Mouse (Mus musculus) intestine, embryonic 16.5 days (tissue): Measurements from ENCODE around the gene Spint1. TPM values are rescaled to one million over a fixed set of nuclear protein-coding genes. Genes with fewer than 3 reads are reported as not detected.

Experiments
- ATAC-seq: fragments of 200-750 bp; cut with Nextera tagmentation; 2 replicates; pipeline ENCODE4 v1.8.0; 2017; ENCODE audit warnings: moderate TSS enrichment, moderate library complexity
- H3K27ac ChIP-seq: fragments of 300-500 bp; sonication (generic); 2 replicates; pipeline ENCODE4 v1.5.1; 2014; ENCODE audit warnings: mild to moderate bottlenecking, low read length
- H3K27me3 ChIP-seq: fragments of 300-500 bp; sonication (generic); replicated peaks from 2 replicates; pipeline ENCODE4 v1.6.1; 2014; ENCODE audit warnings: low read length, control low read depth, mixed read lengths; ENCODE audit not compliant: control insufficient read depth, insufficient read depth
- H3K36me3 ChIP-seq: fragments of 300-500 bp; sonication (generic); 2 replicates; pipeline ENCODE4 v1.6.1; 2014; ENCODE audit warnings: low read length, control low read depth; ENCODE audit not compliant: control insufficient read depth, insufficient read depth
- H3K4me1 ChIP-seq: fragments of 300-500 bp; sonication (generic); 2 replicates; pipeline ENCODE4 v1.6.1; 2014; ENCODE audit warnings: low read length, control low read depth, mixed read lengths; ENCODE audit not compliant: control insufficient read depth, insufficient read depth
- H3K4me2 ChIP-seq: fragments of 300-500 bp; sonication (generic); 2 replicates; pipeline ENCODE4 v1.6.1; 2014; ENCODE audit warnings: low read depth, low read length, control low read depth
- H3K4me3 ChIP-seq: fragments of 300-500 bp; sonication (generic); 2 replicates; pipeline ENCODE4 v1.5.1; 2014; ENCODE audit warnings: mild to moderate bottlenecking, low read length
- H3K9ac ChIP-seq: fragments of 300-500 bp; sonication (generic); 2 replicates; pipeline ENCODE4 v1.6.1; 2014; ENCODE audit warnings: low read depth, low read length
- H3K9me3 ChIP-seq: fragments of 300-500 bp; sonication (generic); 2 replicates; pipeline ENCODE4 v1.6.1; 2016; ENCODE audit warnings: low read length, control low read depth; ENCODE audit not compliant: control insufficient read depth
- WGBS: fragments of 180-500 bp; shearing (Covaris S2); extraction: QIAGEN DNeasy Blood & Tissue Kit; methylation state at CpG from one replicate; pipeline ENCODE4 v1.1.7; 2014; 5-methylcytosine and 5-hydroxymethylcytosine counted together
- polyA plus RNA-seq: library from polyadenylated mRNA; unstranded; fragments of >200 nt; fragmentation: Nextera tagmentation; extraction: Ambion mirVana; gene quantifications from 2 replicates; pipeline ENCODE4 v1.2.1, GENCODE M21; 2015

Spint1 gene
- polyA plus RNA-seq, 1 experiment from 2014 or later, result 114 TPM

DNA sequence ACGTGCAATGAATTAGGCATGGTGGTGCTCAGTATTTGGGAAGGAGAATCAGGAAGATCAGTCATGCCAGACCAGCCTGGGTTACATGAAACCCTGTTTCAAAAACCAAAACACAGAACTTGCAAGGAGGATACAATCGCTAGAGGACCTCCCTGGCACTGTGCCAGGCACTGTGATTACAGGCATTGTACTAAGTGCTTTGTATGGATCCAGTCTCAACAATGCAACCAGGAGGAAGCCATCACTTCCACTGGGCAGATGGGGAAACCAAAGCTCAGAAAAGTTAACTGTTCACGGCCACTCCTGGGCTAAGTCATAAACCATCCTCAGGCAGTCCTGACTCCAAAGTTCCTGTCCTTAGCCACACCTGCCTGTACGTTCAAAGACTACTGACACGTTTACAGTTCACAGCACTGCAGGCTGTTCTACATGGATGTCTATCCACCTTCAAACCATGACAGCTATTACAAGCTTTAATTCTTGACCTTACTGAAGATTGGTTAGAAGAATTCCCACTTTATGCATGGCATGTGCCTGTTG, 34.2 kb upstream of the Spint1 start:
- peak overlapping the region; percentile 10; the same call in 1 of the 2 replicates for H3K27ac ChIP-seq
- H3K4me3 ChIP-seq, result no peak overlapping the region
- 24% methylated on average over 5 of the region's 5 CpGs for WGBS
- H3K4me1 ChIP-seq, result peaks cover 14% of the 10 kb centered on the region
- no peaks in the 10 kb centered on the region for H3K36me3 ChIP-seq
- no peaks in the 10 kb centered on the region for H3K9me3 ChIP-seq
- peak; percentile 79 for ATAC-seq
- no peak overlapping the region for H3K4me2 ChIP-seq
- H3K9ac ChIP-seq, result no peak overlapping the region
- H3K27me3 ChIP-seq, result no peaks in the 10 kb centered on the region

DNA sequence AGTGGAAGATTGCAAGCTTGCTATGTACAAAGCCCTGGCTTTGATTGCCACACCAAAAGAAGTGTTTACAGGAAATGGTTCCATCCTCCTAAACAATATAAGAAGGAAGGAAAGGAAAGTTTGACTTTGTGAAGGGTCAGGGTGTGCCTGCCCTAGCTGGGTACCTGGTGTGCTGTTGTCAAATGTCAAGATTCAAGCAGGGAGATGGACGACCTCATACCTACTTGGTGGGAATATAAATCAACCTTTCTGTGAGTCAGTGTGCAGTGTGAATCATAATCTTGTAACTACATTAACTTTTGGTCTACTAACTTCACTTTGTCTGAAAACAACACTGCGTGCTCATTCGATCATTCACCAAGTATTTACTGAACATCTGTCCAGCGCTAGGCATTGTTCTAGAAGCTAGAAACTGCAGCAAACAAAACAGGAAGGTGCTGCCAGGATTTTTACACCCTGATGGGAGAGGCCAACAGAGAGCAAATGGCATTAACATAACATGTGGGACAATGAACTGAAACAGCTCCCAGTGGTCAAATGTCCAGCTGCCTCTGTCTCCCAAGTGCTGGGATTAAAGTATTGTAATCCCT, 33.2 kb upstream of the Spint1 start:
- no peaks in the 10 kb centered on the region for H3K27me3 ChIP-seq
- peaks cover 14% of the 10 kb centered on the region for H3K4me1 ChIP-seq
- H3K9me3 ChIP-seq, result no peaks in the 10 kb centered on the region
- no peak for ATAC-seq
- H3K4me3 ChIP-seq, result no peak overlapping the region
- 75% methylated on average over 4 of the region's 4 CpGs for WGBS
- peak overlapping the region; percentile 14; the same call in 1 of the 2 replicates for H3K27ac ChIP-seq
- no peak overlapping the region for H3K9ac ChIP-seq
- no peaks in the 10 kb centered on the region for H3K36me3 ChIP-seq
- no peak overlapping the region for H3K4me2 ChIP-seq

DNA sequence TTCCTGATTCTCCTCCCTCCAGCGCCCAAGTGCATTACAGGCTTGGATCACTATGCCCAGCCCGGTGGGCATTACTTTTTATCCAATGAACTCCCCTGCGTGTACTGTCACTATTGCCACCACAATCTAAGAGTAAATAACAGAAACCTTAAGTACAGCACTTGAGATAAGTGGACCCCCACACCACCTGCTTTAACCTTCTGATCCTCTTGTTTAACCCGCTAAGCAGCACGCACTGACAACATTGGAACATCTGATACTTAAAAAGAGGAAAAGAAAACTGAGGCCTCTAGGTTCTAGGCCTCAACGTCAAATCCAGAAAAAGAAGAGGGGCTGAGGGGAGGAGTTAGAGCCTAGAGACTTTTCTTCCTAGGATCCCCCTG, 29.2 kb upstream of the Spint1 start:
- peaks cover 19% of the 10 kb centered on the region for H3K4me1 ChIP-seq
- no peak for ATAC-seq
- peak overlapping the region; percentile 90 for H3K4me3 ChIP-seq
- no peaks in the 10 kb centered on the region for H3K27me3 ChIP-seq
- H3K36me3 ChIP-seq, result peaks cover 4% of the 10 kb centered on the region; the same call in 1 of the 2 replicates
- peak overlapping the region; percentile 92 for H3K27ac ChIP-seq
- WGBS, result 12% methylated on average over 6 of the region's 6 CpGs
- H3K9ac ChIP-seq, result peak overlapping the region; percentile 88
- peak overlapping the region; percentile 58 for H3K4me2 ChIP-seq
- no peaks in the 10 kb centered on the region for H3K9me3 ChIP-seq

DNA sequence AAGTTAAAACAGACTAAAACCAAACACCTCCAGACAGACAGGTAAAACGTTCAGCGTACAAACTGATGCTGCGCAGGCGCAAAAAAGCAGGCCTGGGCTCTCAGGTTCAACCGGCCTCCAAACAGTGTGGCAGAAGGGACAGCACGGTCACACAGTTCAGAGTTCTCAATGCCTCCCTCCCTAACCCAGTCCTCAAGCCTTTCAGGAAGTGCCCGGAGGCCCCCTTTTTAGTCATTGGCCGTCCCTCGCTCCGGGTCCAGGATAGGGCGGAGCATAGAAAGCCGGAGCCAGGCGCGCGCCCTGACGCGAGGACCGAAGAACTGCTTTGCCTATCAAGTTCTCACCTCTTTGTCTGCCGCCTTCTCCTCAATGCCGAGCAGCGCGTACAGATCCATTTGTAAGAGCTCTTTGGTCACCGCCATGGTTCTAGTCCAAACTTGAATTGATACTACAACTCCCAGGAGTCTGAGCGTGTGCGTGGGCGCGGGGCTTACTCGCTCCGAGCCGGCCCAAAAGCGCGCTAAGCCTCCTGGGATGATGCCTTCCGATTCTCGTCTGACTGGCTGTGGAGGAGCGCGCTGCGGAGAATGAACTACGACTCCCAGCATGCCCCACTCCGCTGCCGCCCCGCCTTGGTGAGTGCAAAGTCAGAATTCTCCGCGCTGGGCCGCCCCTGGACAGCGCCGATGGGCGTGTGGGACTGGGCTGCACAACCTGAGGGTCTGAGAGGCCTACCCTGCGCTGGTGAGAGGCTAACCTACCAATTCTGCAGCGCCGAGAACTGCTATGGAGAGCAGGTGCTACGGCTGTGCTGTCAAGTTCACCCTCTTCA, 28.6 kb upstream of the Spint1 start, which contains the start of the genes Zfyve19 and Dnajc17:
TSS of gene Zfyve19 (plus strand) at position 274 of the 832 bp plus-strand sequence.
TSS of gene Dnajc17 (minus strand) at position 452 of the 832 bp plus-strand sequence.
- Histone ChIP-seq H3K27ac (peak within 1 kb of the TSS; percentile 92), H3K4me2 (peak within 1 kb of the TSS; percentile 63), H3K27me3 (no peaks in the 10 kb centered on the region), H3K4me3 (peak within 1 kb of the TSS; percentile 90), H3K9me3 (no peaks in the 10 kb centered on the region), H3K36me3 (peaks cover 4% of the 10 kb centered on the region; the same call in 1 of the 2 replicates), H3K9ac (peak within 1 kb of the TSS; percentile 88), H3K4me1 (peaks cover 13% of the 10 kb centered on the region)
- ATAC-seq, result peak; percentile 98
- under 1% methylated on average over 51 of the region's 51 CpGs for WGBS

- Histone ChIP-seq H3K36me3 (peaks cover 4% of the 10 kb centered on the region; the same call in 1 of the 2 replicates), H3K27me3 (no peaks in the 10 kb centered on the region), H3K27ac (peak overlapping the region; percentile 75), H3K4me1 (0 out of 2 replicates have a peak, but pooled peaks cover 8% of the 10 kb centered on the region), H3K9ac (peak overlapping the region; percentile 88), H3K9me3 (no peaks in the 10 kb centered on the region), H3K4me3 (peak overlapping the region; percentile 90), H3K4me2 (peak overlapping the region; percentile 63)
- ATAC-seq, result peak; percentile 7
- 1% methylated on average over 13 of the region's 13 CpGs for WGBS
Measured at GRCm38 (mm10) chr2:119209176-119209507, 28.0 kb upstream of the Spint1 start.

DNA sequence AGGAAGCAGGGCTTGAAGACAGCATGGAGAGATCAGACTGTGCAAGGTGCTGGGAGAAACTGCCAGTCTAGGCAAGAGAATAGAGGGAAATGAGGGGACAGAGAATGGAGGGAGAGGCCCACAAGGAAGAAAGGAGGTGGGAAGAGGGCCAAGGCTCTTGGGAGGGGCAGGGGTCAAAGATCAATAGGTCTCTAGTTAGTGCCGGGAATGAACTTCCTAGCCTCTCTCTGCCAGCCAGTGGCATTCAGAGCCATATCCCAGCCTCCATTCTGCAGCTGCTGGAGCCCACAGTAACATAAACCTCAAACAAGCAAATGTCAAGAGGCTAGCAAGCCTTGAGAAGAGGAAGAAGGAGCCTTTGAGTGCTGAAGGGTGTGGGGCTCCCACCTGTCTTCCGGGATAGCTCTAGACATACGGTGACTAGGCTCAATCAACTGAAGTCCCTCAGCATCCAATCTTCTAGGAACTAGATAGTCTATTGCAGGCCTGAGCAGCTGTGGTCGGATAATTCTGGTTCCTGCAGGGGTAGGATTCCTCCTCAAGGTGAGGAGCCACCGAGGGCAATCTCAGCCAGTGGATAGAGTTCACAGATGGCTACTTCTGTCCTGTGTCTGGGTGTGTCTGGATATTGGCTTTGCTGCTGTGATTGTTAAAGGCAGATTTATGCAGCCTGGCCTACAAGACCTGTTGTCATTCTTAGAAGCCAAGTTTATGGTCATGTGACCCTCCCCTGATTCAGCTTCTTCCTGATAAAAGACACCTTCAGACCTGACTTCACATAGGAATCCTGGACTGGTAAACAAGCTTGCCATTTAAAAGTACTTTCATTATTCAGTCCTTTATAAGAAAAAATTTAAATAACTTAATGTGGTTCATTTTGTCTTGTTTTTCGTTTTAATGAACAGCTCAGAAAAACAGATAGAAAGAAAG, 7.1 kb upstream of the Spint1 start, which contains the start of gene Ppp1r14d:
TSS of gene Ppp1r14d (minus strand) at position 132 of the 930 bp plus-strand sequence.
- no peaks in the 10 kb centered on the region for H3K9me3 ChIP-seq
- H3K4me3 ChIP-seq, result peak within 1 kb of the TSS; percentile 34
- peaks cover 3% of the 10 kb centered on the region; the same call in 1 of the 2 replicates for H3K4me1 ChIP-seq
- peak within 1 kb of the TSS; percentile 48 for H3K9ac ChIP-seq
- peak within 1 kb of the TSS; percentile 92 for H3K27ac ChIP-seq
- 59% methylated on average over 6 of the region's 6 CpGs for WGBS
- ATAC-seq, result peak; percentile 79
- peak within 1 kb of the TSS; percentile 46 for H3K4me2 ChIP-seq
- H3K27me3 ChIP-seq, result no peaks in the 10 kb centered on the region
- no peaks in the 10 kb centered on the region for H3K36me3 ChIP-seq

DNA sequence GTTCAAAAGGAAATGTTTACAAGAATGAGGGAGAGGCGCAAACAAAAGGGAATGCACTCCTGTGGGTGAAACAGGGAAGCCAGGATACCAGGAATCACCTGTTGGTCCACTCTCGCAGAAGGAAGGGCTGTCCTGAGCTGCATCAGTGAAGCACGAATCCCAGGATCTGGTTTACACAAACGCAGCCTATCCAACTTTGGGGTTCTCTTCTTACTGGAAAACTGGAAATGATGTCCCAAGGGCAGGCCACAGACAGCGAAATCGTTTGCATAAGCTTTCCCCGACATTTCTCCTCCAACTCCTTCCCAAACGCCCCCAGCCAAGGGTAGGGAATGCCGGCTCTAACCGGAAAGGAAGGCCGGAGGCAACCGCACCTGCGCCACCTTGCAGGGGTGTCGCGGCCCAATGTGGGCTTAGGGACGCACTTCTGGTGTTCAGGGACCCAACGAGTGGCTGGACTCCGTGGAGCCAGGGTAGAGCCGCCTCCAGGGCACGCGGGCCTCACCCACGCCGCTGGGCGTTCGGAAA, 416 bp upstream of the Spint1 start:
- 5% methylated on average over 25 of the region's 25 CpGs for WGBS
- H3K4me1 ChIP-seq, result peaks cover 7% of the 10 kb centered on the region; the same call in 1 of the 2 replicates
- H3K4me3 ChIP-seq, result peak overlapping the region; percentile 63
- ATAC-seq, result peak; percentile 22; the same call in 1 of the 2 replicates
- H3K9me3 ChIP-seq, result no peaks in the 10 kb centered on the region
- peak overlapping the region; percentile 66 for H3K4me2 ChIP-seq
- H3K36me3 ChIP-seq, result no peaks in the 10 kb centered on the region
- H3K27ac ChIP-seq, result peak overlapping the region; percentile 94
- peaks cover 32% of the 10 kb centered on the region for H3K27me3 ChIP-seq
- peak overlapping the region; percentile 83 for H3K9ac ChIP-seq

DNA sequence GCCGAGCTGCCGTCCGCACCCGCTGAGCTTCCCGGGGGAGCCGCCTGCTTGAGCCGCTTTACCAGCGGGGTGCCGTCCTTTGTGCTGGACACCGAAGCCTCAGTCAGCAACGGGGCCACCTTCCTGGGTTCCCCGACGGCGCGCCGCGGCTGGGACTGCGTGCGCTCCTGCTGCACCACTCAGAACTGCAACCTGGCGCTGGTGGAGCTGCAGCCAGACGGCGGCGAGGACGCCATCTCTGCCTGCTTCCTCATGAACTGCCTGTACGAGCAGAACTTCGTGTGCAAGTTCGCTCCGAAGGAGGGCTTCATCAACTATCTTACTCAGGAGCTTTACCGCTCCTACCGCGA, 684 bp downstream of the Spint1 start:
- Histone ChIP-seq H3K27me3 (peaks cover 32% of the 10 kb centered on the region), H3K4me3 (peak overlapping the region; percentile 63), H3K4me1 (peaks cover 9% of the 10 kb centered on the region; the same call in 1 of the 2 replicates), H3K9me3 (no peaks in the 10 kb centered on the region), H3K27ac (peak overlapping the region; percentile 94), H3K36me3 (no peaks in the 10 kb centered on the region), H3K9ac (peak overlapping the region; percentile 83), H3K4me2 (peak overlapping the region; percentile 66)
- ATAC-seq, result 0 out of 2 replicates have a peak, but pooled peaks have one; percentile 1
- WGBS, result under 1% methylated on average over 31 of the region's 31 CpGs
